Mouse (Mus musculus): ENCODE measurements around the gene Ano6.
A peak's percentile ranks its signal among the peaks of the same experiment; 100 is the strongest.

The Ano6 gene

GRCm38 (mm10) chr15:95768703-95769102, 21.9 kb upstream of the Ano6 start:
- DNase-seq (ENCODE audit: low spot score in 2 of 2), result no peak

- DNase-seq (ENCODE audit: low spot score in 2 of 2), result no peak
Observed at GRCm38 (mm10) chr15:95769576-95769975, 21.1 kb upstream of the Ano6 start.

GRCm38 (mm10) chr15:95770307-95770706, 20.3 kb upstream of the Ano6 start:
- DNase-seq (ENCODE audit: low spot score in 2 of 2), result no peak

GRCm38 (mm10) chr15:95772374-95772773, 18.3 kb upstream of the Ano6 start:
- DNase-seq (ENCODE audit: low spot score in 2 of 2), result no peak

- DNase-seq (ENCODE audit: low spot score in 2 of 2), result peak; percentile 54 to 68
Observed at GRCm38 (mm10) chr15:95772861-95773836, 17.5 kb upstream of the Ano6 start.

- DNase-seq (ENCODE audit: low spot score in 2 of 2), result no peak
Observed at GRCm38 (mm10) chr15:95774197-95774596, 16.4 kb upstream of the Ano6 start.

- no peak for DNase-seq (ENCODE audit: low spot score in 2 of 2)
Observed at GRCm38 (mm10) chr15:95774674-95775414, 15.8 kb upstream of the Ano6 start.

- no peak for DNase-seq (ENCODE audit: low spot score in 2 of 2)
Observed at GRCm38 (mm10) chr15:95777743-95778142, 12.9 kb upstream of the Ano6 start.

- DNase-seq (ENCODE audit: low spot score in 2 of 2), result no peak
Observed at GRCm38 (mm10) chr15:95778710-95779109, 11.9 kb upstream of the Ano6 start.

- DNase-seq (ENCODE audit: low spot score in 2 of 2), result no peak
Observed at GRCm38 (mm10) chr15:95786624-95787023, 4.0 kb upstream of the Ano6 start.

- peak in 1 of 2 experiments; percentile 26 for DNase-seq (ENCODE audit: low spot score in 2 of 2)
Observed at GRCm38 (mm10) chr15:95787578-95787977, 3.1 kb upstream of the Ano6 start.

- peak; percentile 43 to 53 for DNase-seq (ENCODE audit: low spot score in 2 of 2)
Observed at GRCm38 (mm10) chr15:95789562-95790528, 798 bp upstream of the Ano6 start.

- DNase-seq (ENCODE audit: low spot score in 2 of 2), result no peak
Observed at GRCm38 (mm10) chr15:95791141-95791791, 623 bp downstream of the Ano6 start.

GRCm38 (mm10) chr15:95791855-95792254, 1.2 kb downstream of the Ano6 start:
- no peak for DNase-seq (ENCODE audit: low spot score in 2 of 2)

GRCm38 (mm10) chr15:95792261-95793260, 1.9 kb downstream of the Ano6 start:
- peak in 1 of 2 experiments; percentile 39 for DNase-seq (ENCODE audit: low spot score in 2 of 2)

GRCm38 (mm10) chr15:95793748-95794491, 3.3 kb downstream of the Ano6 start:
- DNase-seq (ENCODE audit: low spot score in 2 of 2), result no peak

- DNase-seq (ENCODE audit: low spot score in 2 of 2), result no peak
Observed at GRCm38 (mm10) chr15:95794611-95795565, 4.2 kb downstream of the Ano6 start.

GRCm38 (mm10) chr15:95796062-95796461, 5.4 kb downstream of the Ano6 start:
- no peak for DNase-seq (ENCODE audit: low spot score in 2 of 2)

Measured in right cerebral cortex, postnatal 10 days (tissue).